Mouse (Mus musculus) MEL (cell line): ENCODE data around the gene Zpr1.

ENCODE experiments used
- CTCF ChIP-seq, 3 experiments: IDR thresholded peaks in 2 of 3; conservative IDR thresholded peaks in 1 of 3; 2 replicates each; pipeline ENCODE4 v1.5.1; 2011 to 2012; ENCODE audit warnings: low read length in 3 of 3, low read depth in 2 of 3, mild to moderate bottlenecking in 2 of 3, improper control_type of control experiment in 1 of 3, inconsistent platforms in 1 of 3, mixed read lengths in 1 of 3, moderate library complexity in 1 of 3; ENCODE audit not compliant: control insufficient read depth in 1 of 3, insufficient read depth in 1 of 3, poor library complexity in 1 of 3, severe bottlenecking in 1 of 3
- EP300 ChIP-seq, 2 experiments: IDR thresholded peaks; 2 replicates each; pipeline ENCODE4 v1.6.1; 2011; ENCODE audit warnings: improper control_type of control experiment in 2 of 2, low read length in 2 of 2, low read depth in 1 of 2, mild to moderate bottlenecking in 1 of 2
- ETS1 ChIP-seq: IDR thresholded peaks from 2 replicates; pipeline ENCODE4 v1.6.1; 2012; ENCODE audit warnings: low read depth, mild to moderate bottlenecking, inconsistent platforms, low read length, improper control_type of control experiment, moderate library complexity
- GATA1 ChIP-seq: IDR thresholded peaks from 2 replicates; pipeline ENCODE4 v1.6.1; 2011; ENCODE audit warnings: low read depth, low read length, improper control_type of control experiment
- MAX ChIP-seq: IDR thresholded peaks from 2 replicates; pipeline ENCODE4 v1.6.1; 2011; ENCODE audit warnings: low read length, improper control_type of control experiment
- MYC ChIP-seq: IDR thresholded peaks from 2 replicates; pipeline ENCODE4 v1.6.1; 2011; ENCODE audit warnings: low read depth, mild to moderate bottlenecking, low read length, improper control_type of control experiment, moderate library complexity
- POLR2A ChIP-seq, 2 experiments: IDR thresholded peaks; 2 replicates each; pipeline ENCODE4 v1.6.1; 2011 to 2012; ENCODE audit warnings: low read length in 2 of 2, mild to moderate bottlenecking in 2 of 2, control low read depth in 1 of 2, improper control_type of control experiment in 1 of 2, low read depth in 1 of 2, moderate library complexity in 1 of 2; ENCODE audit not compliant: control insufficient read depth in 1 of 2, insufficient read depth in 1 of 2, poor library complexity in 1 of 2
- RAD21 ChIP-seq: IDR thresholded peaks from 2 replicates; pipeline ENCODE4 v1.6.1; 2011; ENCODE audit warnings: mild to moderate bottlenecking, low read depth, low read length, improper control_type of control experiment
- TAL1 ChIP-seq: IDR thresholded peaks from 2 replicates; pipeline ENCODE4 v1.6.1; 2012; ENCODE audit warnings: mild to moderate bottlenecking, inconsistent platforms, low read length, moderate library complexity, mixed read lengths
- USF1 ChIP-seq: IDR thresholded peaks from 2 replicates; pipeline ENCODE4 v1.6.1; 2014; ENCODE audit warnings: low read depth, mild to moderate bottlenecking, inconsistent platforms, low read length, improper control_type of control experiment, moderate library complexity
- USF2 ChIP-seq, 2 experiments: IDR thresholded peaks; 2 replicates each; pipeline ENCODE4 v1.6.1; 2011 to 2012; ENCODE audit warnings: improper control_type of control experiment in 2 of 2, low read length in 2 of 2, borderline replicate concordance in 1 of 2, inconsistent platforms in 1 of 2, low read depth in 1 of 2, mild to moderate bottlenecking in 1 of 2; ENCODE audit not compliant: insufficient read depth in 1 of 2

DNA sequence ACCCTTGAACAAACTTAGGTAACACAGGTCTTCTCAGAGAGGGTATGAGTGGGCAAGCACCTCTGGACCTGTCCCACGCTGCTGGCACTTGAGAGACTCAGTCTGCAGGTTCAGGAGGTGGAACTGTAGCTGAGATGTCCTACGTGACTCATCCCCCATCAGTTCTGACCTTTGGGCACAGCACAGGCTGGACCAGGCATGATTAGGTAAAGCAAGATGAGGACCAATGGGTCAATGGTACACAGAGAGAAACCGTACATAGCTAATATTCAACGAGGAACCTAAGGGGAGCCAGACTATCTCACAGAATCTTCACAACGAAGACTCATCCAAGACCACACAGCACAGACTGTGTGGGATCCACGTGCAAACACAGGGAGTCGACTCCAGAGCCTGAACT lies 34.0 kb upstream of the Zpr1 start:
- TF ChIP-seq ETS1 = no peak
- no peak for TF ChIP-seq CTCF (IDR thresholded peaks at IDR 0.05 in 2 of 3, conservative IDR thresholded peaks at IDR 0.05 in 1 of 3; ENCODE audit: control insufficient read depth in 1 of 3, insufficient read depth in 1 of 3, low read depth in 2 of 3, low read length in 3 of 3, poor library complexity in 1 of 3, severe bottlenecking in 1 of 3)
- TF ChIP-seq RAD21 = no peak
- no peak for TF ChIP-seq TAL1
- no peak for TF ChIP-seq POLR2A (IDR thresholded peaks at IDR 0.05; ENCODE audit: control insufficient read depth in 1 of 2, insufficient read depth in 1 of 2, low read depth in 1 of 2, low read length in 2 of 2, poor library complexity in 1 of 2)
- TF ChIP-seq EP300 (IDR thresholded peaks at IDR 0.05; ENCODE audit: low read depth in 1 of 2, low read length in 2 of 2) = no peak
- no peak for TF ChIP-seq GATA1
- no peak for TF ChIP-seq USF1
- no peak for TF ChIP-seq MYC
- TF ChIP-seq USF2 (IDR thresholded peaks at IDR 0.05; ENCODE audit: borderline replicate concordance in 1 of 2, insufficient read depth in 1 of 2, low read depth in 1 of 2, low read length in 2 of 2) = no peak
- TF ChIP-seq MAX = no peak
